Mouse (Mus musculus): Measurements from ENCODE around the gene Uba52.

Gene Uba52

GRCm38 (mm10) chr8:70461765-70462515 is 48.7 kb downstream of the Uba52 start:
- in situ Hi-C loops (cut with MboI; ENCODE audit: unreplicated experiment in 2 of 2) = no loop called here

DNA sequence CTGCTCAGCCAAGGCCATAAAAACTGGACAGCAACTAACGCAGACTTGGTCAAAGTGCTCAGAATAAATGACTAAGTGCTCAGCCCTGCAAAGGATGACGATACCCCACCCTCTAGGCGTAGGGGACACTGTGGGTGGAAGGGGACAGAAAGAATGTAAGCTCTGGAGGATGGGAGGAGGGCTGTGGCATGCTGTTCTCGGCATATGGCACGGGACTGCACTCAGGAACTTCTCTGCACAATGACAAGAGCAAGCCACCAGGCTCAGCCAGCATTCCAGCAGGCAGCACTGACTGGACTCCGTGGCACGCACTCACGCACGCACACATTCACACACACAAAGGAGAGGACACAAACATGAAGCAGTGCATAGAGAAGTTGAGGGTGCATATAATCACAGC is 50.0 kb downstream of the Uba52 start:
- in situ Hi-C loops (cut with MboI; ENCODE audit: unreplicated experiment in 2 of 2) = no loop called here

DNA sequence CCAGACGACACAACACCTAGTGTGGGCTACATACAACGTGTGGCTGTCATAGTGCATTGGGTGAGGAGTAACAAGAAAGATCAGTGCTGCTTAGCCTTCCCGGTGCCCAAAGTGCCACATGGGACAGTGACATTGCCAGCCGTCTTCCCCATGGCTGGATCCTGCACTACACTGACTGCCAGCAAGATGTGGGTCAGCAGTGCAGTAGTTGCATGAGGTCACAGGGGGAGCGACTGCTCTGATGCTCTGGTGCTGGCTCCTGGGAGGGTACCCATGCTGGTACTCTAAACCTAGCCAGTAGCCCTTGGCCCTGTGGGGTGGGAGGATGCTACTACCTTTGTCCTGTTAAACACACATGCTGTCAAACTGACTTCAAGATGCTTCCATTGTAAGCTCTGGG is 50.4 kb downstream of the Uba52 start:
- in situ Hi-C loops (cut with MboI; ENCODE audit: unreplicated experiment in 2 of 2) = no loop called here

DNA sequence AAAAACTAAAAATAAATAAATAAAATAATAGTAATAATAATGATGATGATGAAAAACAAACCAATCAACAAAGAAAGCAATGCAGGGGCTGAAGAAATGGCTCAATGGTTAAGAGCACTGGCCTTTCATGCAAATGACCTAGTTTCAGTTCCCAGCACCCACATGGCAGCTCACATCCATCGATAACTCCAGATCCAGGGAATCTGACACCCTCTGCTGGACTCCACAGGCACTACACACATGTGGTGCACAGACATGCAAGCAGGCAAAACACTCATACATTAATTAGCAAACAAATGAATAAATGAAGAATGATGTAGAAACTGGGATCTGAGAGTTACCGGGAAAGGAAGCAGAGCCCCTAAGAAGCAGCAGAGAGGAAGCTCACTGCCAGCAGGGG is 51.0 kb downstream of the Uba52 start:
- in situ Hi-C loops (cut with MboI; ENCODE audit: unreplicated experiment in 2 of 2) = no loop called here

DNA sequence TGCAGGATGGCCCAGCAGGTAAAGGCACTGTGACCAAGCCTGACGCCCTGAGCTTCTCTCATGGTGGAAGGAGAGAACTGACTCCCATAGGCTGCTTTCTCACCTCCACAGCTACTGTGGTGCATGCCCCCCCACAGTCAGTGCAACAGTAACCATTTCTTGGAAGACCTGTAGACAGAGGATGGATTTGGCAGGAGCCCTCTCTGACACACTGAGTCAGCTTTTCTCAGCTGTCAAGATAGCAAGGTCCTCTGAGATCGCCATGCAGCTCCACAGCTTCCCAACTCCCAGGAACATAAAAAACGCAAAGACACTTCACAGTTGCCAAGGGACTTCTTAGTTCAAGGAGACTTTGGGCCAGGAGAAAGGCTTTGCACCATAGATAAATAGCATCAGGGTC is 52.1 kb downstream of the Uba52 start:
- in situ Hi-C loops (cut with MboI; ENCODE audit: unreplicated experiment in 2 of 2) = no loop called here
